Mouse (Mus musculus) layer of hippocampus, adult 18-20 months (tissue): ENCODE results near the gene Lsm7. TPM values are rescaled to one million over a fixed set of nuclear protein-coding genes. Genes with fewer than 3 reads are reported as not detected.
"Not testable (repeated sequence)": the region's sequence is repeated elsewhere in the genome, so short reads cannot be mapped to it uniquely, and the experiment has no call there.

Experiments used
- DNase-seq, 2 experiments: peaks; one replicate each; pipeline ENCODE4 v3.0.0; 2022; ENCODE audit warnings: low spot score in 2 of 2
- total RNA-seq, 2 experiments: library from RNA; stranded (reverse); gene quantifications; 2 replicates each; pipeline ENCODE4 v1.2.3; 2021

Gene Lsm7
- total RNA-seq, 2 experiments from 2014 or later: 41.4 to 50.4 TPM

DNA sequence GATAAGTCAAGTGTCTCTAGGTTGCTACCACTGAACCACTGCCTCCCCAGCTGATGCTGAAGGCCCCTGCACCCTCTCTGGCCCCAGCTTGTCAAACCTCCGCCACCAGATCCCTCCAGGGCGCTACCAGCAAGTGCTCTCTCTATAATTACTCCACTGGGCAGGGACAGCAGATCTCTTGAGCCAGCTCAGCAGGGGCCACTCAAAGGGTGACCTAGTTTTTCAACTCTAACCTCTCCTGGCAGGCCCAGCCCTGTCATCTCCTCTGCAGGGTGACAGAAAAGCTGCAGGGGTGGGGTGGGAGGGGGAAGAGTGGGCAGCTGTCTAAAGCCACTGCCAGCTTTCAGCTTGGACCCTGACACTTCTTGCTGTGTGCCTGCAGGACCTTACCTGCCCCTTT lies 17.2 kb downstream of the Lsm7 start:
- no peak for DNase-seq

DNA sequence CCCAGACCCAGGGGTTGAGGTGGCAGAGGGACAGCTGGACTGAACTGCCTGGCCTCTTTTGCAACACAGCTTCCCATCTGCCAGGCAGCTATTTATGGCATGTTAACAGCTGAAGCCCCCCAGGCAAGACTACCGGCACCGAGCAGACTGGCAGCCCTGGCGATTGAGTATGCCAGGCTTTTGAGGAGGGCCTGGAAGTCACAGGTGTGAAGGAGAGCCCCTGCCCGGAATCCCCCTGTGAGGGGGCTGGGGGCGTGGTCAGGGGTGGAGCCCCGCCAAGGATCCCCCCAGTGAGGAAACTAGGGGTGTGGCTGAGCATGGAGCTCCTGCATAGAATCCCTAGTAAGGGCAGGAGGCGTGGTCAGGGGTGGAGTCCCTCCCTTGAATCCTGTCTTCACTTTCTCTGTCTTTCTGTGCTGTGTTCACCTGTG lies 18.0 kb downstream of the Lsm7 start:
- no peak for DNase-seq

- no peak for DNase-seq
Measured at GRCm38 (mm10) chr10:80835617-80836016, 19.4 kb downstream of the Lsm7 start.

DNA sequence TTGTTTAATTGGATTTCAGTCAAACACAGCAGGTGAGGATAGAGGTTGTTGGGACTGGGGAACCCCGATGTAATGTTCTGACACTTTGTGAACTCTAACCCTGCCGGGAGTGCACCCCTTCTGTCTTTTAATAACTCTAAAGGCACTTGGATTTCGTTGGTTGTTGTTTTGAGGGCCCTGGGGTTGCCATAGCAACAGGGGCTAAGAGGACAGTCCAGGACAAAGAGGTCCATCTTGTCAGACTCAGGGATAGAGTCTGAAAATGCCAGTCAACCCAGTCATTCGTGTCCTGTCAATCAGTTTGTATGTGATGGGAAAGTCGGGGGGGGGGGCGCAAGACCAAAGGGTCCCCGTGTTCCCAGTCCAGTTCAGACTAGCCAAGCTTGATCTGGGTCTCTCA lies 22.2 kb downstream of the Lsm7 start:
- DNase-seq: no peak

DNA sequence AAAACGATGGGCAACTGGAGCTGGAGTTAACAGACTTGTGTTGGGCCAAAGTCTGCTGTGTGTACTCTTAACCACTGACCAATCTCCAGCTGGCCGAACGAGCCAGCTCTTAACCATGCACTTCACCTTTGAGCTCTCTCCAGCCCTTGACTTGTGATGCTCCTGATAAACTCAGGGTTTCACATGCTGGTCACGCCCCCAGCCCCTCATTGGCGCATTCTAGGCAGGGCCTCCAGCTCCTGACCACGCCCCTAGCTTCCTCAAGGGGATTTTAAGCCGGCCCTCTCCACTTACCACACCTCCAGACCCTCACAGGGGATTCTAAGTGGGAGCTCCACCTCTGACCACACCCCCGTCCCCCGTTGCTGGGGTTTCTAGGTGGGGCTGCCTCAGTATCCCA lies 23.9 kb downstream of the Lsm7 start:
- DNase-seq: no peak

DNA sequence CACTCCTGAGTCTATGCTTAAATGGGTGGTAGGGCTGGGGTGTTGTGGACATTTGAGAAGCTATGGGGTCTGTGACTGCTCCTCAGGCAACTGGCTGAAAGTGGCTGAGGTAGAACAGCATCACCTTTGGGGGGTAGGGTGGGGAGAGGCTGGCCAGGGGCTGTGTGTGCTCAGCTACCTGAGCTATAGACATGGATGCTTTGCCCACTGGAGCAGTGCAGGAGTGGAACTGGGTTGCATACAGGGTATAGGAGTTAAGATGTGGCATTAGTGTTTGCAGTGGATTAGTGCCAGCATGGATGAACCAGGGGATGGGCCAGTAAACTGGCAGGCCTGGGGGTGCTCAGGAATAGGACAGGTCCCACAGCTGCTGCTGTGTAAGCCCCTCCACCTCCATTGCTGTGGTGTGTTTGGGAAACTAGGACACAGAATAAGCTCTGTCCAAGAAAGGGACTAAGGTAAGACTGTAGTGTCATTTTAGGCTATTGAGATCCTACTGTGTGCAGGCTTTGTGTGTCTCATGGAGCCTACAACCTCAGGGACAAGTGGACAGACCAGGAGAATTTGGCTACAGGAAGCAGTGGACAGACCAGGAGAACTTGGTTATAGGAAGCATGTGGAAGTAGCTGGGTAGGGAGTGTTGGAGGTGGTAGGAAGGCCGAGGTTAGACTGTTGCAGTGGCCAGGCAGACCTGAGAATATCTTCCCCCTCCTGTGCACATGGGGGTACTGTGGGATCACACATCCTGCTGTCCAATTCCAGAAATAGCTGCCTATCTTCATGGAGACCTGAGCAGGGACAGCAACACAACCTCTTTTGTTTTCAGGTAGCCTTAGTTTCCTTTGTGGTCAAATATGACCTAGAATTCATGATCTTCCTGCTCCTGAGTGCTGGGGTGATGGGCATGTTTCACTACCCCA lies 25.4 kb downstream of the Lsm7 start:
- no peak for DNase-seq

DNA sequence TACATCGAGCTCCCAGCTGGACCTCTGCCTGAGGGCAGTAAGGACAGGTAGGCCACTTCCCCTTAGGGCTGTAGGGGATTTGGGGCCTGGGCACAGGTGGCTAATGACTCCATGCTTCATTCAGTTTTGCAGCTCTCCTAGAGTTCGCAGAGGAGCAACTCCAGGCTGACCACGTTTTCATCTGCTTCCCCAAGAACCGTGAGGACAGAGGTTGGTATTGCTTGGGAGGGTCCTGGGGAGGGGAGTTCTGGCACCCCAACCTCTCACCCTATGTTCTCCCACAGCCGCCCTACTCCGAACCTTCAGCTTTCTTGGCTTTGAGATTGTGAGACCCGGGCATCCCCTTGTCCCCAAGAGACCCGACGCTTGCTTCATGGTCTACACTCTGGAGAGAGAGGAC lies 26.4 kb downstream of the Lsm7 start:
- DNase-seq: not testable (repeated sequence)

GRCm38 (mm10) chr10:80827870-80828420 lies 27.1 kb downstream of the Lsm7 start:
- no peak for DNase-seq

- no peak for DNase-seq
Measured at GRCm38 (mm10) chr10:80827063-80827869, 27.7 kb downstream of the Lsm7 start.

- peak; percentile 100 for DNase-seq
Measured at GRCm38 (mm10) chr10:80826151-80827062, 28.6 kb downstream of the Lsm7 start, which contains the start of gene Oaz1. Oaz1 (plus strand) TSS chr10:80826656.

DNA sequence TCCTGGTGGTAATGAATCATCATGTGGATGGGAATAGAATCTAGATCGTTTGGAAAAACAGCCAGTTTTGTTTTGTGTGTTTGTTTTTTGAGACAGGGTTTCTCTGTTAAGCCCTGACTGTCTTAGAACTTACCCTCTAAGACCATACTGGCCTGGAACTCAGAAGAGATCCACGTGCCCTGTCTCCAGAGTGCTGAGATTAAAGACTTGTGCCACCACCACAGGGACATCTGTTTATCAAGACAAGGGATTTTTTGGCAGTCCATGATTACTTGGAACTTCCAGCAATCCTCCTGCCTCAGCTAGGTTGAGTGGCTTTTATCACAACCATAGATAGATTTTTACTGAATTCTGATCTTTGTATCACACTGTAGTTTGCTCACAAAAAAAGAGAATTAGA lies 30.2 kb downstream of the Lsm7 start:
- DNase-seq: no peak

DNA sequence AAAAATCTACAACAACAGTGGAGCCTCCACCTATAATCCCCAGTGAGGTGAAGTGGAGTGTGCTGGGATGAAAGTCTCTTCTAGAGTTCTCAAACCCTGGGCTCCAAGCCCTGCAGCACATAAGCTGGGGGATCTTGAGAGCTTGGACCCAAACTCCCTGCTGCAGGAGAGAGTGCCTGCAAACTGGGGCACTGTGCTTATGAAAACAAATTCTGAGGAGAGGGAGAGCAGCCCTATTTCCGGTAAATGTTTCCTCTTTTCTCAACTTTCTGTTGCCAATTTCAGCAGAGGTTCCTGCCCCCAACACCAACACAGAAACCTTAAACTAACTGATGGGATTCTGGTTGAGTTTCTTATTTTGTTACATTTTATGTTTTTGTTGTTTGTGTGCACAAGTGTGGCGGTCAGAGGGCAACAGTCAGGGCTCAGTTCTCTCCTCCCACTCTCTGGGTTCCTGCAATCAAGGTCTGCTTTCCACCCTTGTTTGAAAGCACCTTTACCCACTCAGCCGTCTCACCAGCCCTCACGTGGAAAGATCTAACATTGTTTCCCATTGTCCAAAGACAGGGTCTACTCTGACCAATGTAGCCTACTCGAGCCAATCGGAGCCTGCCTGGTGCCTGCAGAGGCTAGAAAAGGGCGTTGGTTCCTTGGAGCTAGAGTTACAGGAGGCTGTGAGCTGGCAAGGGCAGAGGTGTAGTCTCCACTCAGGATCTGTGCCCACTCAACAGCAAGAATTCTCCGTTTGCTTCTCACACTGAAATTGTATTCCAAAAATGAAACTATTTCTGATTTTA lies 31.0 kb downstream of the Lsm7 start:
- no peak for DNase-seq

DNA sequence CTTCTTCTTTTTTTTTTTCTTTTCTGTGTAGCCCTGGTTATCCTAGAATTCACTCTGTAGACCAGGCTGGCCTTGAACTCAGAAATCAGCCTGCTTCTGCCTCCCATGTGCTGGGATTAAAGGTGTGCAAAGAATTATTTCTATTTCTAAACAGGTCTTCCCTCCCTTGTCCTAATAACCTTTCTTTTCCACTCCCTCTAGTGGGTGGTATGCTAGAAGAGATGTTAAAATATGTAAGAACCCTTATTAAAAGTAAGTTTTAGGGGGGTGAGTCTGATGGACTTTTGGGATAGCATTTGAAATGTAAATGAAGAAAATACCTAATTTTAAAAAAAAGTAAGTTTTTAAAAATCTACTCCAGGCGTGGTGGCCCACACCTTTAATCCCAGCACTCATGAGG lies 31.7 kb downstream of the Lsm7 start:
- DNase-seq: no peak

- DNase-seq: no peak
Measured at GRCm38 (mm10) chr10:80822528-80822927, 32.5 kb downstream of the Lsm7 start.

GRCm38 (mm10) chr10:80821991-80822390 lies 33.0 kb downstream of the Lsm7 start:
- no peak for DNase-seq

DNA sequence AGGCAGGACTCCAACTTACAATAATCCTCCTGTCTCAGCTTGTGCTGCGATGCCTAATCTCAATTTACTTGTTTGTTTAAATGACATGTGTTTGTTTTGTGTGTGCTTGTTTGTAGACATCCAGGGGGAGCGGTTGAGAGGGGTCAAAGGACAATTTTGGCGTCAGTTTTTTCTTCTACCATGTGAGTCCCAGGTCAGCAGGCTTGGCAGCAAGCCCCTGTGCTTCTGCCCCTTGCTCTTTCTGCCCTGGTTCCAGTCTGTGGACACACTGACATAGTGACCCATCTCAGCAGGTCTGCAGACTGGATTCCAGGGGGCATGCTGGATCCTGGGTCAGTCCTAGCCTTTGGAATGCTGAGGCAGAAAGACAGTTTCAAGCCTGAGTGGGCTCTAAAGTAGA lies 35.6 kb downstream of the Lsm7 start:
- DNase-seq: no peak

- DNase-seq: no peak
Measured at GRCm38 (mm10) chr10:80818599-80819281, 36.3 kb downstream of the Lsm7 start.

DNA sequence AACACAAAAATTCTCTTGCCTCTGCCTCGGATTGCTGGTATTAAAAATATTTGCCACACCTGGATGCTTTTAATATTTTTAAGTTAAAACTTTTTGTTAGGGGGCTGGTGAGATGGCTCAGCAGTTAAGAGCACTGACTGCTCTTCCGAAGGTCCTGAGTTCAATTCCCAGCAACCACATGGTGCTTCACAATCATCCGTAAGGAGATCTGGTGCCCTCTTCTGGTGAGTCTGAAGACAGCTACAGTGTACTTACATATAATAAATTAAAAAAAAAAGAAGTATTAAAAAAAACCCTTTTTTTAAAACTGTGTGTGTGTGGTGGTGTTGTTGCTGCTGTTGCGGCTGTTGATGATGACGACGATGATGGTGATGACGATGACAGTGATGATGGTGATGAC lies 37.1 kb downstream of the Lsm7 start:
- not testable (repeated sequence) for DNase-seq

- DNase-seq: no peak
Measured at GRCm38 (mm10) chr10:80817164-80817563, 37.8 kb downstream of the Lsm7 start.
